Mouse (Mus musculus): ENCODE measurements at regions not wholly inside any gene's neighbourhood (a gene's known extent, or its start where the extent isn't known, plus 50 kb on each side); places are given as distances from the start of the nearest gene placed in this dataset.

GRCm38 (mm10) chr5:89932999-89933398 lies 49.9 kb upstream of the Adamts3 start:
- Histone ChIP-seq H3K27ac (ENCODE audit: insufficient read depth, low read depth) (no peak overlapping the region), H3K79me2 (replicated peaks; ENCODE audit: control insufficient read depth, extremely low read depth, insufficient read depth, poor library complexity, severe bottlenecking) (no peaks in the 10 kb centered on the region), H3K4me1 (ENCODE audit: control insufficient read depth in 1 of 2, insufficient read depth in 2 of 2) (no peaks in the 10 kb centered on the region), H3K4me2 (ENCODE audit: insufficient read depth, low read depth, poor library complexity, severe bottlenecking) (no peak overlapping the region), H3K36me3 (replicated peaks in 1 of 2; ENCODE audit: control insufficient read depth in 1 of 2, insufficient read depth in 1 of 2, low read length in 1 of 2) (no peaks in the 10 kb centered on the region), H3K9ac (ENCODE audit: insufficient read depth, low read depth) (no peak overlapping the region), H3K9me3 (replicated peaks; ENCODE audit: low read length) (no peaks in the 10 kb centered on the region), H3K27me3 (replicated peaks) (no peaks in the 10 kb centered on the region), H3K4me3 (replicated peaks in 1 of 3; ENCODE audit: low read depth in 2 of 3, low read length in 2 of 3, poor library complexity in 1 of 3) (no peak overlapping the region)
- in situ Hi-C loops (cut with MboI; ENCODE audit: low pct_ligation_motif_present, low pct_unique_long_range_greater_than_20kb, low sequenced_read_pairs) (no loop called here), dilution Hi-C loops (cut with MboI; ENCODE audit: extremely low pct_ligation_motif_present, extremely low pct_unique_long_range_greater_than_20kb, low sequenced_read_pairs) (no loop called here)
- TF ChIP-seq MXI1 (IDR thresholded peaks at IDR 0.05; ENCODE audit: low read depth, low read length), result no peak
- no peak for TF ChIP-seq BHLHE40 (IDR thresholded peaks at IDR 0.05; ENCODE audit: low read depth, low read length)
- no peak for TF ChIP-seq RAD21 (IDR thresholded peaks at IDR 0.05; ENCODE audit: low read depth, low read length)
- TF ChIP-seq USF1 (IDR thresholded peaks at IDR 0.05; ENCODE audit: low read depth, low read length), result no peak
- TF ChIP-seq CHD2 (IDR thresholded peaks at IDR 0.05; ENCODE audit: low read length), result no peak
- TF ChIP-seq NRF1 (IDR thresholded peaks at IDR 0.05; ENCODE audit: low read depth, low read length), result no peak
- TF ChIP-seq MAFK (IDR thresholded peaks at IDR 0.05; ENCODE audit: insufficient replicate concordance, low read length), result no peak
- no peak for DNase-seq (ENCODE audit: extremely low read depth)

Data from CH12.LX (cell line).